In genomic region chr16:59433181-59433580, GRCm38 (mm10) we compare ENCODE assay signal across 37 mouse cellular contexts. TPM values are rescaled to one million over a fixed set of nuclear protein-coding genes. Genes with fewer than 3 reads are reported as not detected.
DNase-seq lines count a peak whose midpoint lies in the region; ATAC-seq lines count a peak whose summit lies in the region.
"Had no signal": no experiment of that assay in that cellular context is flagged by ENCODE, and none has a peak within 500 bp of the region (broad histone marks: within the 10 kb centered on the region; RNA-seq: fewer than 3 reads in every experiment).

No protein-coding gene starts in this region.

- H3K4me1 ChIP-seq in embryonic facial prominence, embryonic 10.5 days = 0 out of 2 replicates have a peak, but pooled peaks cover 3% of the 10 kb centered on the region
- 0 out of 2 replicates have a peak, but pooled peaks cover 4% of the 10 kb centered on the region for H3K4me1 ChIP-seq in embryonic facial prominence, embryonic 15.5 days
- peaks cover 13% of the 10 kb centered on the region for H3K4me1 ChIP-seq in limb, embryonic 13.5 days
- 0 out of 2 replicates have a peak, but pooled peaks cover 2% of the 10 kb centered on the region for H3K4me1 ChIP-seq in midbrain, embryonic 13.5 days (replicated peaks)
- H3K4me1 ChIP-seq: heart, embryonic 10.5 days; heart, embryonic 15.5 days; kidney, embryonic 15.5 days; liver, embryonic 13.5 days; midbrain, embryonic 15.5 days; neural tube, embryonic 15.5 days had no signal

- peak; percentile 39; the same call in 1 of the 2 replicates for ATAC-seq in embryonic facial prominence, embryonic 15.5 days (ENCODE audit: insufficient number of reproducible peaks, low FRiP score, low TSS enrichment, low read depth)
- ATAC-seq in limb, embryonic 13.5 days (ENCODE audit: low FRiP score, low read depth) = peak; percentile 84
- ATAC-seq in midbrain, embryonic 13.5 days = no peak
- ATAC-seq in granulocyte monocyte progenitor cell, adult 5-6 weeks (replicated peaks; ENCODE audit: poor library complexity, severe bottlenecking) = no peak
- no peak for ATAC-seq in erythroblast, adult 5-6 weeks (replicated peaks; ENCODE audit: low FRiP score, poor library complexity, severe bottlenecking)
- ATAC-seq: forebrain, embryonic 16.5 days; intestine, embryonic 16.5 days; lung, postnatal 0 days; midbrain, embryonic 15.5 days had no signal

- H3K4me2 ChIP-seq in embryonic facial prominence, embryonic 15.5 days (replicated peaks) = peak overlapping the region; percentile 31
- H3K4me2 ChIP-seq in limb, embryonic 13.5 days (replicated peaks) = peak overlapping the region; percentile 44
- H3K4me2 ChIP-seq in midbrain, embryonic 13.5 days (replicated peaks) = no peak overlapping the region
- H3K4me2 ChIP-seq: heart, embryonic 15.5 days; kidney, embryonic 15.5 days; liver, embryonic 13.5 days; midbrain, embryonic 15.5 days; neural tube, embryonic 15.5 days had no signal

- H3K27ac ChIP-seq in embryonic facial prominence, embryonic 10.5 days (replicated peaks) = peak overlapping the region; percentile 69
- H3K27ac ChIP-seq in embryonic facial prominence, embryonic 15.5 days (replicated peaks) = peak overlapping the region; percentile 84
- peak overlapping the region; percentile 48; the same call in 1 of the 2 replicates for H3K27ac ChIP-seq in limb, embryonic 13.5 days
- no peak overlapping the region for H3K27ac ChIP-seq in midbrain, embryonic 13.5 days
- H3K27ac ChIP-seq: heart, embryonic 10.5 days; heart, embryonic 15.5 days; kidney, embryonic 15.5 days; left cerebral cortex, adult 2 months; liver, embryonic 13.5 days; midbrain, embryonic 15.5 days; neural tube, embryonic 15.5 days had no signal

- peak; percentile 7 for DNase-seq in NIH3T3 (ENCODE audit: low read depth)
- DNase-seq in embryonic facial prominence, embryonic 10.5 days (ENCODE audit: low spot score) = peak; percentile 23
- no peak for DNase-seq in frontal cortex, postnatal 25 days (ENCODE audit: low spot score in 2 of 2)
- DNase-seq: adrenal gland, postnatal 25 days; cerebellum, adult 11-12 months; cerebellum, postnatal 10 days; gastrocnemius, postnatal 10 days; heart, adult 11 months; kidney, postnatal 25 days; liver, embryonic 13.5 days; lung, adult 18-20 months; lung, postnatal 4 days; retina, postnatal 1 day; right cerebral cortex, postnatal 14 days; thymus, postnatal 14 days had no signal

- 45% methylated on average over 11 of the region's 11 CpGs for WGBS in embryonic facial prominence, embryonic 10.5 days
- 38% methylated on average over 11 of the region's 11 CpGs for WGBS in embryonic facial prominence, embryonic 15.5 days
- WGBS in limb, embryonic 13.5 days = 22% methylated on average over 11 of the region's 11 CpGs
- 79% methylated on average over 11 of the region's 11 CpGs for WGBS in midbrain, embryonic 13.5 days

- no peaks in the 10 kb centered on the region for H3K9me3 ChIP-seq in embryonic facial prominence, embryonic 10.5 days
- no peaks in the 10 kb centered on the region for H3K9me3 ChIP-seq in embryonic facial prominence, embryonic 15.5 days (replicated peaks)
- H3K9me3 ChIP-seq in limb, embryonic 13.5 days = no peaks in the 10 kb centered on the region
- no peaks in the 10 kb centered on the region for H3K9me3 ChIP-seq in midbrain, embryonic 13.5 days
- H3K9me3 ChIP-seq: heart, embryonic 10.5 days; heart, embryonic 15.5 days; kidney, embryonic 15.5 days; liver, embryonic 13.5 days; midbrain, embryonic 15.5 days; neural tube, embryonic 15.5 days had no signal

- no peaks in the 10 kb centered on the region for H3K27me3 ChIP-seq in embryonic facial prominence, embryonic 10.5 days (replicated peaks; ENCODE audit: low read depth, poor library complexity, severe bottlenecking)
- H3K27me3 ChIP-seq in embryonic facial prominence, embryonic 15.5 days = no peaks in the 10 kb centered on the region
- H3K27me3 ChIP-seq in limb, embryonic 13.5 days = no peaks in the 10 kb centered on the region
- no peaks in the 10 kb centered on the region for H3K27me3 ChIP-seq in midbrain, embryonic 13.5 days
- H3K27me3 ChIP-seq: heart, embryonic 15.5 days; kidney, embryonic 15.5 days; liver, embryonic 13.5 days; midbrain, embryonic 15.5 days; neural tube, embryonic 15.5 days had no signal

- no peak overlapping the region for H3K9ac ChIP-seq in embryonic facial prominence, embryonic 15.5 days
- no peak overlapping the region for H3K9ac ChIP-seq in limb, embryonic 13.5 days
- no peak overlapping the region for H3K9ac ChIP-seq in midbrain, embryonic 13.5 days (replicated peaks)
- H3K9ac ChIP-seq: heart, embryonic 15.5 days; kidney, embryonic 15.5 days; liver, embryonic 13.5 days; midbrain, embryonic 15.5 days; neural tube, embryonic 15.5 days had no signal

- H3K4me3 ChIP-seq in embryonic facial prominence, embryonic 10.5 days = no peak overlapping the region
- 0 out of 2 replicates have a peak overlapping the region, but pooled peaks have one; percentile 7 for H3K4me3 ChIP-seq in embryonic facial prominence, embryonic 15.5 days (replicated peaks)
- no peak overlapping the region for H3K4me3 ChIP-seq in limb, embryonic 13.5 days
- no peak overlapping the region for H3K4me3 ChIP-seq in midbrain, embryonic 13.5 days (replicated peaks)
- H3K4me3 ChIP-seq: erythroblast, embryonic 14.5 days; heart, embryonic 10.5 days; heart, embryonic 15.5 days; kidney, embryonic 15.5 days; left cerebral cortex, adult 2 months; liver, embryonic 13.5 days; midbrain, embryonic 15.5 days; neural tube, embryonic 15.5 days had no signal

- no peaks in the 10 kb centered on the region for H3K36me3 ChIP-seq in embryonic facial prominence, embryonic 10.5 days (replicated peaks)
- no peaks in the 10 kb centered on the region for H3K36me3 ChIP-seq in embryonic facial prominence, embryonic 15.5 days
- no peaks in the 10 kb centered on the region for H3K36me3 ChIP-seq in limb, embryonic 13.5 days
- no peaks in the 10 kb centered on the region for H3K36me3 ChIP-seq in midbrain, embryonic 13.5 days
- H3K36me3 ChIP-seq: heart, embryonic 10.5 days; heart, embryonic 15.5 days; kidney, embryonic 15.5 days; liver, embryonic 13.5 days; midbrain, embryonic 15.5 days; neural tube, embryonic 15.5 days had no signal

RNA-seq across cellular contexts. Expression of gene Gabrr3, which starts 26.0 kb away (rescaled TPM):
- polyA plus RNA-seq in embryonic facial prominence, embryonic 10.5 days (2016; fragmentation: Nextera tagmentation; extraction: Ambion mirVana) = 0.05 and 0.06 TPM in 2 replicates
- 0.04 and 0.05 TPM in 2 replicates for polyA plus RNA-seq in embryonic facial prominence, embryonic 15.5 days (2015; fragmentation: Nextera tagmentation; extraction: Ambion mirVana)
- 0.06 and 0.08 TPM in 2 replicates for polyA plus RNA-seq in limb, embryonic 13.5 days (2015; fragmentation: Nextera tagmentation; extraction: Ambion mirVana)
- polyA plus RNA-seq in midbrain, embryonic 13.5 days (2015; fragmentation: Nextera tagmentation; extraction: Ambion mirVana) = 0.12 and 0.30 TPM in 2 replicates
- total RNA-seq in granulocyte monocyte progenitor cell, adult 5-6 weeks (2014; fragmentation: Nextera tagmentation) = not detected in 2 replicates
- total RNA-seq in granulocyte monocyte progenitor cell, adult 5-6 weeks (2017) = not detected in 2 replicates
- total RNA-seq in erythroblast, adult 5-6 weeks (2015; ENCODE audit: low replicate concordance) = not detected in 2 replicates
- not detected in 2 replicates for total RNA-seq in erythroblast, adult 5-6 weeks (2017; ENCODE audit: low replicate concordance)
- total RNA-seq: adrenal gland, adult 18-20 months; adrenal gland, postnatal 25 days; common myeloid progenitor, adult 5-6 weeks; gastrocnemius, postnatal 10 days; megakaryocyte-erythroid progenitor cell, adult 5-6 weeks; MEL had no signal
- polyA plus RNA-seq: forebrain, embryonic 16.5 days; heart, embryonic 10.5 days; heart, embryonic 15.5 days; intestine, embryonic 16.5 days; kidney, embryonic 15.5 days; liver, embryonic 13.5 days; lung, postnatal 0 days; neural tube, embryonic 15.5 days; small intestine, adult 2 months; stomach, embryonic 16.5 days; urinary bladder, adult 2 months had no signal

RNA-seq across cellular contexts. Expression of gene Riox2, which starts 38.4 kb away (rescaled TPM):
- 37.1 and 41.4 TPM in 2 replicates for polyA plus RNA-seq in embryonic facial prominence, embryonic 10.5 days (2016; fragmentation: Nextera tagmentation; extraction: Ambion mirVana)
- 30.8 and 36.2 TPM in 2 replicates for polyA plus RNA-seq in embryonic facial prominence, embryonic 15.5 days (2015; fragmentation: Nextera tagmentation; extraction: Ambion mirVana)
- polyA plus RNA-seq in limb, embryonic 13.5 days (2015; fragmentation: Nextera tagmentation; extraction: Ambion mirVana) = 30.0 and 31.3 TPM in 2 replicates
- 11.5 TPM in 2 replicates for polyA plus RNA-seq in midbrain, embryonic 13.5 days (2015; fragmentation: Nextera tagmentation; extraction: Ambion mirVana)
- 48.5 and 60.6 TPM in 2 replicates for total RNA-seq in granulocyte monocyte progenitor cell, adult 5-6 weeks (2014; fragmentation: Nextera tagmentation)
- total RNA-seq in granulocyte monocyte progenitor cell, adult 5-6 weeks (2017) = 51.6 and 59.5 TPM in 2 replicates
- 2.5 and 10.2 TPM in 2 replicates for total RNA-seq in erythroblast, adult 5-6 weeks (2015; ENCODE audit: low replicate concordance)
- 8.6 and 12.8 TPM in 2 replicates for total RNA-seq in erythroblast, adult 5-6 weeks (2017; ENCODE audit: low replicate concordance)

Comparison
In these comparisons a context has a peak if more than half of its experiments do, and no peak if none do; other contexts are left out.
1. DNase-seq: peak in NIH3T3 (single experiment) and embryonic facial prominence, embryonic 10.5 days (single experiment); none in frontal cortex, postnatal 25 days (0 of 2).
2. ATAC-seq: peak in embryonic facial prominence, embryonic 15.5 days (single experiment) and limb, embryonic 13.5 days (single experiment); none in midbrain, embryonic 13.5 days (single experiment), granulocyte monocyte progenitor cell, adult 5-6 weeks (single experiment) and erythroblast, adult 5-6 weeks (single experiment).